Mouse (Mus musculus): ENCODE results near the gene Adarb1. TPM values are rescaled to one million over a fixed set of nuclear protein-coding genes. Genes with fewer than 3 reads are reported as not detected.

Adarb1 gene
- polyA plus RNA-seq, 2 experiments from 2014 or later, result 0.74 to 1.2 TPM

DNA sequence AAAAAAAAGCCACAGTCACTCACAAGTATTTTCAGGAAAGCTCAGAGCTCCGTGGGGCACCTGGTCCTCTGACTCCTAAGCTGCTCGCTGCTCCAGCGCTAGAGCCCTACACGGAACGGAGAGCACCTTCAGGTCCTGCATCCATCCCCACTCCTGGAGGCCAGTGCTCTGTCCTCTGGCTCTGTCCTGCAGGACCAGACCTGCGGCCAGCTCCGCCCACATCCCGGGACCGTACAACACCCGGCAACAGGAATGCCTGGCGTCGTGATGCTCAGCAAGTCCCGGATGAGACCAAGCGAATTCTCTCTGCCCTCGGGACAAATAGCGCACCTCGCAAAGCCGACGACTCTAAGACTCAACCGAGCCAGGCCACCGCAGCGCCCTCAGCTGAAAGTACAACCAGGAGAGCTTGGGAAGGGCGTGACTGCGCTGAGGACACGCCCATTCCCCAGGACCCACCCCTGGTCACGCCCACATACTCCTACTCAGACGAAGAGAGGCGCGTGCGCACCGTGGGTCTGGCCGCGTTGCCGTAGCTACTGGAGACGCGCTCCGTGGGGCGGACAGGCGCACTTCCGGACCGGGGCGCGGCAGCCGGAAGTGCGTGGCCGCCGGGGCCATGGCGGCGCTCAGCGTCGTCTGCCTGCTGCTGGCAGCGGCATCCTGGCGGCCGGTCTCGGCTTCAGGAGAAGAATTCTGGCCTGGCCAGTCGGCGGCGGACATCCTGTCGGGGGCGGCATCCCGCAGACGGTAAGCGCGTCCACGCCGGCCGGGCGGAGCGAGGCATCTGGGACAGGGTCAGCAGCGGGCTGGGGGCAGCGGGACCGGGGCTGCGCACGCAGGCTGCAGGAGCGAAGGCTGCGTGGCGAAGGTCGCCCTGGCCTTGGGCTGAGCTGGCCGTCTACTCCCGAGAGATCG, 159.1 kb downstream of the Adarb1 start, which contains the start of gene Pofut2:
TSS of gene Pofut2 (plus strand) at position 515 of the 918 bp plus-strand sequence.
- ATAC-seq, result peak; percentile 96

DNA sequence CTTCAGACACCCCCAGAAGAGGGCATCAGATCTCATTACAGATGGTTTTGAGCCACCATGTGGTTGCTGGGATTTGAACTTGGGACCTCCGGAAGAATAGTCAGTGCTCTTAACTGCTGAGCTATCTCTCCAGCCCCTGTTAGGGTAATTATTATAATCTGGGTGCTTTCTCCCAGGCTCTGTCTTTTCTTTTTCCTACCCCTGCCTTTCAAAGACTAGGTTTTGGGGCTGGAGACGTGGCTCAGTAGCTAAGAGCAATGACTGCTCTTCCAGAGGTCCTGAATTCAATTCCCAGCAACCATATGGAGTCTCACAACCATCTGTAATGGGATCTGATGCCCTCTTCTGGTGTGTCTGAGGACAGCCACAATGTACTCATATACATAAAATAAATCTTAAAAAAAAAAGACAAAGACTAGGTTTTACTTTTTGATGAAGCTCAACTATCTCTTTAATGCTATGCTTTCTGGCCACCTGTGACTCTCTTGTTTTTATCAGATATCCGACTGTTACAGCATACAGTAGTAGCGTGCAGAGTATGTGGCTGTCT, 160.0 kb downstream of the Adarb1 start:
- ATAC-seq, result no peak

DNA sequence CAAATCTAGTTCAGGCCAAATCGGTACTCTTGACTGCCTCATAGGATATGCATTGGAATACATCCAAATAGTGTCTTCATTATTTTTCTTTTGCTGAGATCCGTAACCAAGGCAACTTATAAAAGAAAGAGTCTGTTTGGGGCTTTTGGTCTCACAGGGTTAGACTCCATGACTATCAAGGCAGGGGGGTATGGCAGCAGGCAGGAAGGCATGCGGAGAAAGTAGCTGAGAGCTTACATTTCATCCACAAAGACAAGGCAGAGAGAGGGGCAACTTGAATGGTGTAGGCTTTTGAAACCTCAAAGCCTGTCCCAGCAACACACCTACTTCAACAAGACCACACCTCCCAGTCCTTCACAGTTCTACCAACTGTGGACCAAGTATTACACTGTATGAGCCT, 162.4 kb downstream of the Adarb1 start:
- no peak for ATAC-seq

DNA sequence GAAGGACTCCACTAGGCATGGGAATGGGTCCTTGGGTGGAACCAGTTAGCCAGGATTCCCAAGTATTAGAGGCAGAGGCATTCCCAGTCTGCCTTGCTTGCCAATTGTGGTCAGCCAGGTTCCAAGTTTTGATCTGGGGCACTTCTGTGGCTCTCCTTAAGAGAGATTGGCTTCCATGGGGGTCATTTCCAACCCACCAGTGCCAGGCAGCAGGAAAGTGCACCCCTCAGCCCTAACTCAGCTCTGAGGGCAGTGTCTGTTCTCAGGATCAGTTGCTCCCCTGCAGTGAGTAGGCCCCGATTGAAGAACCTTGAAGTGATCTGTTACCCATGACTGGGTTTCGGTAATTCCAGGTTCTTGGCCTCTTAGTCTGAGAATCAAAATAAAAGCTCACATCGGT, 162.8 kb downstream of the Adarb1 start:
- ATAC-seq, result no peak

DNA sequence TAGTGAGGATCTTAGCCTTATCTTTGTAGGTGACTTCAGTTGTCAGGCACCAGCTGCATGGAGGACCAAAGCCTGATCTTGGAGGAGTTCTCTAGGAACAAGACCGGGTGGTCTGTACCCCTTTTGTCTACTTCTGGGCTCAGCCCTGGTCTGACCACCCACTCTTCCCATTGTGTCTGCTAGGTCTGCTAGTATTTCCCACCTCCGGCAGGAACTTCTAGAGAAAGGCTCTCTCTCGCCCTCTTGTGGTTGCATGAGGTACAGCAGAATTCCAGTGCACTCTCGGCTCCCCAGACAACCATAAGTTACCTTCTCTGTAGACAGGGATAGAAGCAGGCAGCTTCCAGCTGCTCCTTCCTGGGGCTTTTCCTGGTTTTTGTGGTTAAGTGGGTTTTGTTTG, 165.3 kb downstream of the Adarb1 start:
- peak; percentile 87 for ATAC-seq

DNA sequence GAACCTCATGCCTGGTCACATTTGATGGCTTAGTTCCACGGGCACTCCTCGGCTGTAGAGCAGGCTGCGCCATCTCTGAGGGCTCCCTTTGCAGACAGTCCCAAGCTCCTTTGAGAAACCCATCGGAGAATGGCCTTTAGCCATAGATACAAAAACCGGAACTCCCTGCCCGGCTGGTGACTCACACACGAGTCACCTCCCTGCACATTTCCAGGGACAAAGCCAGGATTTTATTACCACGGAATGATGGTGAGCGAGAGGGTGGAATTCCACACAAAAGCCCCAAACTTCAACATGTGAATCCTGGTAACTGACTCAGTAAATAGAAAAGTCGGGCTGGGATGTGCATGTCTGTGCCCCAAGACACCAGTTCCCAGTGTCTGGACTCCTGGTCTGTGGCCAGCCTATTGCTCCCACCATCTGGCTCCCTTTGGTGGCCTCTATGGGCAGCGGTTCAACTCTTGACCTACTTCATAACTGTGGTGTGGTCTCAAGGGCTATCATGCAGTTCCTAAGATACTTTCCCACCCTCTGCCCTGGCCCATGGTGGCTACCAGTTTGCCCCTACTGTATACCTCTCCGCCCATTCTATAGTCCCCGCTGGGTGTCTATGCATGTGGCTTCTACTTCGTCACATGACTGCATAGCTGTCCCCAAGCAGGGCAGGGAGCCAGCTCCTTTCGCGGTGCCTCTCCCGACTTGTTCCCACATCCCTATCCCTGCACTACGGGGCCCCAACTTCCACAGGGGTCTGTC, 166.1 kb downstream of the Adarb1 start:
- no peak for ATAC-seq

DNA sequence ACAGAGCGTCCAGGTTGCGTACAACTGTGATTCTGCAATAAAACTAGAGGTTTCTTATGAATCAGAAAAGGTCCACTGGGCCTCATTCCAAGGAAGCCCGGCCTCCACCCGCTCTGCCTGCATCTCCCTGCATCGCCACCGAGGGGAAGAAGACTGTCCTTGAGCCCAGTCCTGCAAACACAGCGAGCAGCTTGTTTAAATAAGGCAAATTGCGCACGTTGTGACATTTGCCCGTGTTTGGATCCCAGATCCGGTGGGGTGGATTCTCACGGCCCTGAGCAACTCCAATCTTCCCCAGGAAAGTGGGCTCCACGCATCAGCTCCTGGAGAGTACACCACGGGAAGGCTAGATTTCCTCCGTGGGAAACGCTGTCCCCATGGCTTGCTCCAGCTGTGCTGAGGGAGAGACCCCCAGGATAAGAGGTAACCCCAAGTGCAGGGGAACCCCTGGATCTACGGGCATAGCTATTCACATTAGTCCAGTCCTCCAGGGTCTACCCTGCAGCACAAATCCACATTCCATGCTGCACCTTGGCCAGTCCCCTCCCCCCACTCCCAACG, 166.8 kb downstream of the Adarb1 start:
- ATAC-seq, result no peak

DNA sequence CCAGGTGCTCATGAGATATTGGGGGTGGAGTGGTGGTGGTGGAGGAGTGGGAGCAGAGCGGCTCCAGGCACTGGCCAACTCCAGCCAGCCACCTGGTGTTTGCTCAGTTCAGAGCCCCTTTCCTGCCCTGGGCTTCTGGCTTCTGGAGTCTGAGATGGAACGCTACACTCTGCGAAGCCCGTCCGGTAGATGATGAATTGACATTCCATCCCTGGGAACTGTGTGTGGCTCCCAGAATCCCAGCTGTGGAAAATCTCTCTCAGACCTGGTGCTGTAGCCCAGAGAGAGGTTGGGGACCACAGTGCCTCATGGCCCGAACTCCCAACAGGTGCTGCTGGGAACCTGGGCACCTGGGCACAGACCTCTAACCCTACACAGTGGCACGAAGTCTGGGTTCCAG, 170.4 kb downstream of the Adarb1 start:
- no peak for ATAC-seq

DNA sequence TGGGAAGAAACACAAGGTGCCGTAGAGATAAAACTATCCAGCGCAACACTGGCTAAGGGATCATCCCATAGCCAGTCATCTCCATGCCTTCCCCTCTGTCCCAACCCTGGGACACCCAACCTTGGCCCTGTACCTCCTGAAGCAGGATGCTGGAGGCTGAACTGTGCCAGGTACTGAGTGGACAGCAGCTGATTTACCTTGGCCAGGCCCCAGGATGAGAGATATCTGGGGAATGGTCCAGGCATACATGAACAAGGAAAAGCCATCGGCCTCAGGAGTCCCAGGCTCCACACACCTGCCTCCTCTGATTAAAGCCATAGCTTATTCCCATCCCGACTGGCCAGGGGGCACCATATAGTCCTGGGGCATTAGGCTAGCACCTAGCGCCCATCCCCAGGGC, 171.0 kb downstream of the Adarb1 start:
- no peak for ATAC-seq

DNA sequence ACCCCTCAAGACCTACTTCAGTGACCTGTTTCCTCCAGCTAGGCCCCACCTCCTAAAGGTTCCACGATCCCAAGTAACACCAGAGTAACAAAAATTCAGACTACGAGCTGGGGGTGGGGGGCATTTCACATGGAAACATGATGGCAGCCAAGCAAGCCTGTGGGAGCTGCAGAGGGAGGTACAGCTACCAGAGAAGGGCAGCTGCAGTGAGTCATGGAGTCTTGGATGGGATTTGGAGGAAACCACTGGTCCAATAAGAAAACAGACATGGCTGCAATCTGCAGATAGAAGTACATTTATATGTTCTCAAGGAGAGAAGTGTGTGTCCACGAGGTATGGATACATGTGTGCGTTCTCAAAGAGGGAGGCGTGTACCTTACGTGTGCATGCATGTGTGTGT, 173.3 kb downstream of the Adarb1 start:
- ATAC-seq, result no peak

DNA sequence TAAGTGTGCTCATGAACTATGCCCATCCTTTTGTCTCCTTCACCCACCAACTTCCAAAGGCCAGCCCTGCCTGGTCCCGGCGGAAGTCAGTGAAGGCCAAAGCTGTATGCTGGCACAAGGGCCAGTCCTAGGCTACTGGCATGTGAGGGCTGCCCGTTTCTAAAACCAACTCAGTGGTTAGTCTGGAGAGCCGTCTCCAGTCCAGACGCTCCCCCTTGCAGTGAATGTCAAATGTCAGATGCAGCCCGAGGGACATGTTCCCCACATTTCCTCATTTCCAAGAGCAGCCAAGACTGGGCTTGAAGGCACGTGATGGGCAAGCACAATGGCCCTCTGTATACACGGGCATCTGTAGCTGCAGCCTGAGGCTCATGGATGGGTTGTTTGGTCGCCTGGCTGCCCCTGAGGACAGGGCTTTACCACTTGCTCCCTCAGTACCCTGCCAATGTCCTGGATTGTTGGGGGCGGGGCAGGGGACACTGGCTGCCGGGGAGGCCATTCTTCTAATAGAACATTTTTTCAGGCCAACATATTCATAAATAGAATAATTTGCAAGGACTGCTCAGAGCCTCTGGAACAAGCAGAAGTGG, 174.4 kb downstream of the Adarb1 start:
- ATAC-seq, result no peak

DNA sequence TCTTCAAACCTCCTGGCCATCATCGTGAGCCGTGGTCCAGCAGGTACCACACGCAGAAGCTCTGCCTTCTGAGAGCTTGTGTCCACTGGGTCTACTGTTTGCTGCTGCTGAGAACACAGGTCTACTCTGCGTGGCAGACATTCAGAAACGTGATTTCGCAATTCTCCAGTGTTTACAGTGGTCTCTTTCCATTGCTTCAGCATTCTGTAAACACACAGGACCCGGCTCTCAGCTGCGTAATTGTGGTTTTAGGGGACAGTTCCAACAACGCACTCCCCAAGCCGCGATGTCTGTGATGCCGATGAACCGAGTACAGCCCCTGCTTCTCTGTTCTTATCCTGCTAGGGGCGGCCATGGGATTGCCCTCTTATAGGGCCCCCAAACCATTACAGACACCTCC, 175.2 kb downstream of the Adarb1 start:
- no peak for ATAC-seq

DNA sequence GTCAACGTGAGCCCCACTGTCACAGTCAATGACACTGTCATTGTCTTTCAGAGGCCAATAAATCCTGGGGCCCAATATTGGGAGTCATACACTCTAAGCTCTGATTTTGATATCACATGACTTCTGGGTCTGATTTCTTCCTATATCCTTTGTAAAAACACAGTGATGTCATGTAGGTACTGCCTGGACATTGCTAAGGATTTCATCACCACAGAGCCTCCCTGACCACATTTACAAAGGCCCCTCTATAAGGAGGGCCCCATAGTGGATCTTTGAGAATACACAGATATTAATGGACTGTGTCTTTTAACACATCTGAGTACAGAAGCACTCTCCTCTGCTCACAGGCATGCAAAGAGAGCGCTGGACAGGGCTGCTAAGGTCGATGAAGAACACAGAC, 175.7 kb downstream of the Adarb1 start:
- ATAC-seq, result no peak

DNA sequence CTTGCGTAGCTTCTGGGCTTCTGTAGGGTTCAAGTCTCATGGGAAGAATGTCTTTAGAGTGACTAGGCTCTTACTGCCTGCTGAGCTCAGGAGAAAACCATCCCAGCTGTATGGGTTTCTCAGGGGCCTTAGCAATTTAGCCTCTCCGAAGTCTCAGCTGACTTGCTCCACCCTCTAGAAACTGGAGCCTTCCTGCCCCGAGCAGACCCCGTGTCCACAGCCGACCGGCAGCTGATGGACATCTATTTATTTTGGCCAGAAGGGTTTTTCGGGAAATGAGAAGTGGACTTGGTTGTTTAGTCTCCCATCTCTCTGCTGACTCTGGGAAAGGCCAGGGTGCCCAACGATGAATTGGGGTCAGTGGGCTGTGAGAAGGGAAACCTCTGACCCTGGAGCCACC, 177.3 kb downstream of the Adarb1 start:
- ATAC-seq, result no peak

Other genes with a start within 250 kb of the Adarb1 start
- 10 to 100 TPM; 20.2 to 25.8 TPM for gene Pofut2, start 159.1 kb downstream of the Adarb1 start, polyA plus RNA-seq (2017; shearing (Covaris generic))
- 10 to 100 TPM; 11.8 to 14.3 TPM for gene Fam207a, start 97.5 kb upstream of the Adarb1 start, polyA plus RNA-seq (2017; shearing (Covaris generic))
- 100 to 1,000 TPM; 449 to 774 TPM for gene Itgb2, start 112.0 kb upstream of the Adarb1 start, polyA plus RNA-seq (2017; shearing (Covaris generic))
- gene Pttg1ip, start 163.4 kb upstream of the Adarb1 start, polyA plus RNA-seq (2017; shearing (Covaris generic)), result 100 to 1,000 TPM; 107 to 179 TPM
- gene Sumo3, start 187.8 kb upstream of the Adarb1 start, polyA plus RNA-seq (2017; shearing (Covaris generic)), result 100 to 1,000 TPM in 1 of 2 experiments, 10 to 100 TPM in 1; 96.6 to 109 TPM
- gene Gm49325, start 187.9 kb upstream of the Adarb1 start, polyA plus RNA-seq (2017; shearing (Covaris generic)), result 1 to 10 TPM in 1 of 2 experiments, not detected in 1; 3.0 TPM
- 10 to 100 TPM; 42.0 to 65.6 TPM for gene Ube2g2, start 204.0 kb upstream of the Adarb1 start, polyA plus RNA-seq (2017; shearing (Covaris generic))